Mouse (Mus musculus) midbrain, postnatal 0 days (tissue): ENCODE data around the gene Nxf1. TPM values are rescaled to one million over a fixed set of nuclear protein-coding genes. Genes with fewer than 3 reads are reported as not detected.

ENCODE experiments used
- ATAC-seq: fragments of 200-750 bp; cut with Nextera tagmentation; 2 replicates; pipeline ENCODE4 v1.8.0; 2017; ENCODE audit warnings: moderate number of reproducible peaks, mild to moderate bottlenecking, moderate TSS enrichment, moderate library complexity; ENCODE audit not compliant: low FRiP score
- DNase-seq: peaks from one replicate; pipeline ENCODE4 v3.0.0-alpha.2; 2015; ENCODE audit warnings: low spot score
- H3K27ac ChIP-seq: fragments of 300-500 bp; sonication (generic); 2 replicates; pipeline ENCODE4 v1.5.1; 2014; ENCODE audit warnings: low read depth, mild to moderate bottlenecking, low read length, mixed read lengths
- H3K27me3 ChIP-seq: fragments of 300-500 bp; sonication (generic); 2 replicates; pipeline ENCODE4 v1.6.1; 2014; ENCODE audit warnings: low read length, control low read depth, mixed read lengths; ENCODE audit not compliant: insufficient read depth
- H3K36me3 ChIP-seq: fragments of 300-500 bp; sonication (generic); 2 replicates; pipeline ENCODE4 v1.6.1; 2014; ENCODE audit warnings: low read length, control low read depth, mixed read lengths; ENCODE audit not compliant: insufficient read depth
- H3K4me1 ChIP-seq: fragments of 300-500 bp; sonication (generic); 2 replicates; pipeline ENCODE4 v1.6.1; 2014; ENCODE audit warnings: mild to moderate bottlenecking, control low read depth, antibody characterized with exemption, low read length, mixed read lengths; ENCODE audit not compliant: insufficient read depth
- H3K4me2 ChIP-seq: fragments of 300-500 bp; sonication (generic); 2 replicates; pipeline ENCODE4 v1.6.1; 2014; ENCODE audit warnings: low read depth, mild to moderate bottlenecking, low read length, mixed read lengths; ENCODE audit not compliant: poor library complexity, severe bottlenecking
- H3K4me3 ChIP-seq: fragments of 300-500 bp; sonication (generic); 2 replicates; pipeline ENCODE4 v1.5.1; 2014; ENCODE audit warnings: low read depth, mild to moderate bottlenecking, low read length, moderate library complexity
- H3K9ac ChIP-seq: fragments of 300-500 bp; sonication (generic); replicated peaks from 2 replicates; pipeline ENCODE4 v1.6.1; 2014; ENCODE audit warnings: mild to moderate bottlenecking, low read length, moderate library complexity, mixed read lengths; ENCODE audit not compliant: poor library complexity, severe bottlenecking
- H3K9me3 ChIP-seq: fragments of 300-500 bp; sonication (generic); 2 replicates; pipeline ENCODE4 v1.6.1; 2016; ENCODE audit warnings: low read length, control low read depth
- CTCF ChIP-seq: IDR thresholded peaks from 2 replicates; pipeline ENCODE4 v1.5.1; 2016; ENCODE audit warnings: antibody characterized with exemption, mild to moderate bottlenecking
- WGBS: fragments of 180-500 bp; shearing (Covaris S2); extraction: QIAGEN DNeasy Blood & Tissue Kit; methylation state at CpG from one replicate; pipeline ENCODE4 v1.1.7; 2014; 5-methylcytosine and 5-hydroxymethylcytosine counted together
- polyA plus RNA-seq: library from polyadenylated mRNA; unstranded; fragments of >200 nt; fragmentation: Nextera tagmentation; extraction: Ambion mirVana; gene quantifications from 2 replicates; pipeline ENCODE4 v1.2.1, GENCODE M21; 2015
- total RNA-seq: library from RNA; depleted of rRNA; stranded (reverse); fragments of >200 nt; gene quantifications from 2 replicates; pipeline ENCODE4 v1.2.3, GENCODE M21; 2014

The Nxf1 gene
- total and polyA plus RNA-seq, 2 experiments from 2014 or later, result 67.4 to 92.8 TPM

- H3K9me3 ChIP-seq, result no peaks in the 10 kb centered on the region
- H3K4me2 ChIP-seq, result peak overlapping the region; percentile 49
- peaks cover 7% of the 10 kb centered on the region; the same call in 1 of the 2 replicates for H3K4me1 ChIP-seq
- peak overlapping the region; percentile 54 for H3K4me3 ChIP-seq
- peaks cover 27% of the 10 kb centered on the region for H3K36me3 ChIP-seq
- H3K27me3 ChIP-seq, result no peaks in the 10 kb centered on the region
- peak; percentile 75 for DNase-seq
- H3K9ac ChIP-seq, result peak overlapping the region; percentile 90
- ATAC-seq, result peak; percentile 84
- no peak for TF ChIP-seq CTCF
- H3K27ac ChIP-seq, result peak overlapping the region; percentile 89
- under 1% methylated on average over 13 of the region's 13 CpGs for WGBS
Observed at GRCm38 (mm10) chr19:8712870-8713305, 44.0 kb upstream of the Nxf1 start.

GRCm38 (mm10) chr19:8713306-8713996 lies 43.4 kb upstream of the Nxf1 start:
- Histone ChIP-seq H3K4me2 (peak overlapping the region; percentile 49), H3K27ac (peak overlapping the region; percentile 89), H3K36me3 (peaks cover 21% of the 10 kb centered on the region), H3K4me3 (peak overlapping the region; percentile 54), H3K9ac (peak overlapping the region; percentile 90), H3K9me3 (no peaks in the 10 kb centered on the region), H3K4me1 (peaks cover 7% of the 10 kb centered on the region; the same call in 1 of the 2 replicates), H3K27me3 (no peaks in the 10 kb centered on the region)
- peak; percentile 91 for DNase-seq
- 1% methylated on average over 50 of the region's 51 CpGs for WGBS
- TF ChIP-seq CTCF, result peak; percentile 84
- peak; percentile 93 for ATAC-seq

- Histone ChIP-seq H3K4me3 (peak overlapping the region; percentile 54), H3K4me1 (peaks cover 7% of the 10 kb centered on the region; the same call in 1 of the 2 replicates), H3K36me3 (peaks cover 14% of the 10 kb centered on the region), H3K9me3 (no peaks in the 10 kb centered on the region), H3K27me3 (no peaks in the 10 kb centered on the region), H3K9ac (peak overlapping the region; percentile 90), H3K27ac (peak overlapping the region; percentile 89), H3K4me2 (peak overlapping the region; percentile 49)
- peak; percentile 8 for ATAC-seq
- 9% methylated on average over 13 of the region's 13 CpGs for WGBS
- no peak for DNase-seq
- no peak for TF ChIP-seq CTCF
Observed at GRCm38 (mm10) chr19:8713997-8714652, 42.7 kb upstream of the Nxf1 start.

GRCm38 (mm10) chr19:8714653-8715481 lies 42.0 kb upstream of the Nxf1 start:
- Histone ChIP-seq H3K4me1 (peaks cover 7% of the 10 kb centered on the region; the same call in 1 of the 2 replicates), H3K27ac (no peak overlapping the region), H3K4me3 (no peak overlapping the region), H3K27me3 (no peaks in the 10 kb centered on the region), H3K9me3 (no peaks in the 10 kb centered on the region), H3K36me3 (peaks cover 7% of the 10 kb centered on the region; the same call in 1 of the 2 replicates), H3K4me2 (no peak overlapping the region), H3K9ac (no peak overlapping the region)
- DNase-seq, result no peak
- 71% methylated on average over 10 of the region's 10 CpGs for WGBS
- ATAC-seq, result no peak
- TF ChIP-seq CTCF, result peak; percentile 39

GRCm38 (mm10) chr19:8715868-8716766 lies 40.8 kb upstream of the Nxf1 start:
- peaks cover 7% of the 10 kb centered on the region; the same call in 1 of the 2 replicates for H3K4me1 ChIP-seq
- H3K27ac ChIP-seq, result no peak overlapping the region
- no peaks in the 10 kb centered on the region for H3K9me3 ChIP-seq
- WGBS, result 67% methylated on average over 10 of the region's 10 CpGs
- ATAC-seq (no peak), DNase-seq (no peak)
- TF ChIP-seq CTCF, result no peak
- H3K4me2 ChIP-seq, result no peak overlapping the region
- H3K4me3 ChIP-seq, result no peak overlapping the region
- no peaks in the 10 kb centered on the region for H3K36me3 ChIP-seq
- H3K9ac ChIP-seq, result no peak overlapping the region
- no peaks in the 10 kb centered on the region for H3K27me3 ChIP-seq
